Mouse (Mus musculus): ENCODE measurements around the gene Olfr94. TPM values are rescaled to one million over a fixed set of nuclear protein-coding genes. Genes with fewer than 3 reads are reported as not detected.
"Not testable (repeated sequence)": the region's sequence is repeated elsewhere in the genome, so short reads cannot be mapped to it uniquely, and the experiment has no call there.

Olfr94 gene
- total RNA-seq (2021) (not detected), polyA plus RNA-seq (2012; rRNA removed) (not detected in 2 replicates)
- long read RNA-seq: 0 reads

DNA sequence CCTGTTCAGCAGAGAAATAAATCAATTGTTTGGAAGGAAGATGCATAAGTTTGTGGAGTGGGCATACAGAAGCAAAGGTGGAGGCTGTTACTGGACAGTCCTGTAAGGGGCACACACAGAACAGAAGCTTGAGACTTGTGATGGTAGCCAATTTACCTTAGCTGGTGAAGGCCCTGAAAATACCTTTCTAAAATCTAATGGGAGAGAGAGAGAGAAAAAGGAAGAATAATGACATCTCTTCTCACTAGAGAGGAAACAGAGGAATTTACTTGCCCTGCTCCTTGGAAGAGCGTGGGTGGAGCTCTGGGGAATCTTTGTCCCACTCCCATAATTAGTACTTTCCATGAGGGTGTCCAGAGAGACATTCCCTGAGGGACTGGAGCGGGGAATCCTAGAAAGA, at the start of gene Olfr94:
Gene Olfr94, minus strand, starts transcription at position 101 of the 400 bp plus-strand sequence.
- no peaks in the 10 kb centered on the region for H3K36me3 ChIP-seq (ENCODE audit: control insufficient read depth, insufficient read depth, low read length)
- WGBS: 71% methylated on average over 2 of the region's 2 CpGs
- intact Hi-C loops (cut with DNase I): loop anchor here (5.0 kb wide), 1 partner anchor 309 kb away; the partner anchor contains the start of gene Trim40

GRCm38 (mm10) chr17:37250544-37250943, 49.8 kb upstream of the Olfr94 start:
- intact Hi-C loops (cut with DNase I): no loop called here
- Histone ChIP-seq H3K27ac (no peak overlapping the region), H3K4me1 (ENCODE audit: control insufficient read depth, insufficient read depth, low read length) (no peaks in the 10 kb centered on the region), H3K36me3 (ENCODE audit: control insufficient read depth, insufficient read depth, low read length) (no peaks in the 10 kb centered on the region), H3K4me3 (no peak overlapping the region), H3K27me3 (ENCODE audit: control insufficient read depth, insufficient read depth, low read length) (no peaks in the 10 kb centered on the region), H3K9ac (ENCODE audit: low read depth, low read length) (no peak overlapping the region), H3K79me2 (replicated peaks; ENCODE audit: control insufficient read depth, insufficient read depth, low read length) (no peaks in the 10 kb centered on the region)
- TF ChIP-seq CTCF (IDR thresholded peaks at IDR 0.05): peak; percentile 49
- no peak for TF ChIP-seq POLR2A (IDR thresholded peaks at IDR 0.05; ENCODE audit: insufficient read depth, low read depth, low read length)
- TF ChIP-seq EP300 (IDR thresholded peaks at IDR 0.05; ENCODE audit: insufficient read depth, low read depth, low read length): no peak
- no peak for DNase-seq
- 12% methylated on average over 1 of the region's 1 CpGs for WGBS

More for the DNA sequence above, at the start of gene Olfr94:
- Histone ChIP-seq H3K27me3 (ENCODE audit: control insufficient read depth, insufficient read depth, low read length) (peaks cover 10% of the 10 kb centered on the region), H3K4me1 (ENCODE audit: control insufficient read depth, insufficient read depth, low read length) (no peaks in the 10 kb centered on the region; the same call in 1 of the 2 replicates), H3K27ac (no peak within 1 kb of the TSS), H3K79me2 (replicated peaks; ENCODE audit: control insufficient read depth, insufficient read depth, low read length) (no peaks in the 10 kb centered on the region), H3K4me3 (no peak within 1 kb of the TSS), H3K9ac (ENCODE audit: low read depth, low read length) (no peak within 1 kb of the TSS)
- DNase-seq: no peak
- TF ChIP-seq CTCF (IDR thresholded peaks at IDR 0.05) (no peak), EP300 (IDR thresholded peaks at IDR 0.05; ENCODE audit: insufficient read depth, low read depth, low read length) (no peak), POLR2A (IDR thresholded peaks at IDR 0.05; ENCODE audit: insufficient read depth, low read depth, low read length) (no peak)

DNA sequence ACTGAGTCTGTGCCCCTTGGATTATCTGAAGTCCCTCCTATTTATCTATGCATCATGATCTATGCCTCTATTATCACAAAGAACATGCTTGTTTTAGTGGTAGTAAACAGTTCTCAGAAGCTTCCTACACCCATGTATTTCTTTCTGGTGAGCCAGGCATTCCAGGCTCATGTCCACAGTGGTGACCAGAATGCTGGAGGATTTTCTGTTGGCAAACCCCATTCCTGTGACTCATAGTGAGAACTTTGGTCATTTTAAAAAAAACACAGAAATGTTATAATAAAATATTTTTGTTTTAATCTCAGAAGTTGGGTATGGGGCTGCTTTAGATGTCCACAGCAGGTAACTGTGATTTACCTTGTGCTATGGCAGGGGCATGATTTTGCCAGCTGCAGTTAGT, 48.7 kb upstream of the Olfr94 start:
- H3K36me3 ChIP-seq (ENCODE audit: control insufficient read depth, insufficient read depth, low read length): no peaks in the 10 kb centered on the region
- DNase-seq: no peak
- no peak overlapping the region for H3K27ac ChIP-seq
- H3K79me2 ChIP-seq (replicated peaks; ENCODE audit: control insufficient read depth, insufficient read depth, low read length): no peaks in the 10 kb centered on the region
- no peaks in the 10 kb centered on the region for H3K4me1 ChIP-seq (ENCODE audit: control insufficient read depth, insufficient read depth, low read length)
- no peaks in the 10 kb centered on the region for H3K27me3 ChIP-seq (ENCODE audit: control insufficient read depth, insufficient read depth, low read length)
- intact Hi-C loops (cut with DNase I): no loop called here
- no peak overlapping the region for H3K4me3 ChIP-seq
- H3K9ac ChIP-seq (ENCODE audit: low read depth, low read length): no peak overlapping the region
- TF ChIP-seq POLR2A (IDR thresholded peaks at IDR 0.05; ENCODE audit: insufficient read depth, low read depth, low read length) (no peak), EP300 (IDR thresholded peaks at IDR 0.05; ENCODE audit: insufficient read depth, low read depth, low read length) (no peak), CTCF (IDR thresholded peaks at IDR 0.05) (no peak)

- Histone ChIP-seq H3K9ac (ENCODE audit: low read depth, low read length) (no peak overlapping the region), H3K36me3 (ENCODE audit: control insufficient read depth, insufficient read depth, low read length) (no peaks in the 10 kb centered on the region), H3K79me2 (replicated peaks; ENCODE audit: control insufficient read depth, insufficient read depth, low read length) (no peaks in the 10 kb centered on the region), H3K27ac (no peak overlapping the region), H3K27me3 (ENCODE audit: control insufficient read depth, insufficient read depth, low read length) (no peaks in the 10 kb centered on the region), H3K4me1 (ENCODE audit: control insufficient read depth, insufficient read depth, low read length) (no peaks in the 10 kb centered on the region), H3K4me3 (no peak overlapping the region)
- TF ChIP-seq EP300 (IDR thresholded peaks at IDR 0.05; ENCODE audit: insufficient read depth, low read depth, low read length) (no peak), POLR2A (IDR thresholded peaks at IDR 0.05; ENCODE audit: insufficient read depth, low read depth, low read length) (no peak), CTCF (IDR thresholded peaks at IDR 0.05) (no peak)
- 19% methylated on average over 5 of the region's 5 CpGs for WGBS
- peak in 1 of 2 experiments; percentile 21 for DNase-seq
- intact Hi-C loops (cut with DNase I): no loop called here
Observed at GRCm38 (mm10) chr17:37246715-37247114, 45.9 kb upstream of the Olfr94 start.

GRCm38 (mm10) chr17:37242198-37242597, 41.4 kb upstream of the Olfr94 start:
- WGBS: 44% methylated on average over 3 of the region's 3 CpGs
- TF ChIP-seq CTCF (IDR thresholded peaks at IDR 0.05): no peak
- no peak for TF ChIP-seq EP300 (IDR thresholded peaks at IDR 0.05; ENCODE audit: insufficient read depth, low read depth, low read length)
- TF ChIP-seq POLR2A (IDR thresholded peaks at IDR 0.05; ENCODE audit: insufficient read depth, low read depth, low read length): no peak
- no peak overlapping the region for H3K27ac ChIP-seq
- H3K9ac ChIP-seq (ENCODE audit: low read depth, low read length): no peak overlapping the region
- no peaks in the 10 kb centered on the region for H3K36me3 ChIP-seq (ENCODE audit: control insufficient read depth, insufficient read depth, low read length)
- no peaks in the 10 kb centered on the region for H3K4me1 ChIP-seq (ENCODE audit: control insufficient read depth, insufficient read depth, low read length)
- no peak overlapping the region for H3K4me3 ChIP-seq
- H3K27me3 ChIP-seq (ENCODE audit: control insufficient read depth, insufficient read depth, low read length): no peaks in the 10 kb centered on the region
- DNase-seq: no peak
- intact Hi-C loops (cut with DNase I): no loop called here
- no peaks in the 10 kb centered on the region for H3K79me2 ChIP-seq (replicated peaks; ENCODE audit: control insufficient read depth, insufficient read depth, low read length)

DNA sequence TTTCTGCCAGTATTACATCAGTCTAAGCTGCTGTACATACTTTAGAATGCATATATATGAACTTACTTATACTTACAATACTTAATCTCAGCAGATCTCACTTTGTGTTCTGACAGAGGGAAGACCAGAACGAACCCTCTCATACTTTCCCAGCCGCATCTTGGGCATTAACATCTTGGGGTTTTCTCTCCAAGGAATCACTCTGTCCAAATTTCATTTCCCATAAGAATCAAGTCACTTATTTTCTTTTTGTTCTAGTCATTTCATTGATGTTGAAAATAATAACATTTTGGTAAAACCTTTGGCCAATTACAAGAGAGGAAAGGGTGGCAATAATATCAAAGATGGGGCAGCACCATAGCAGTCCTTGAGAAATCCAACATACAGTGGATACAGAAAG, 36.4 kb upstream of the Olfr94 start, which contains the start of gene Olfr97:
Gene Olfr97, minus strand, starts transcription at position 101 of the 400 bp plus-strand sequence.
- intact Hi-C loops (cut with DNase I); H3K4me3 ChIP-seq; H3K36me3 ChIP-seq (ENCODE audit: control insufficient read depth, insufficient read depth, low read length); H3K27me3 ChIP-seq (ENCODE audit: control insufficient read depth, insufficient read depth, low read length); H3K9ac ChIP-seq (ENCODE audit: low read depth, low read length); H3K79me2 ChIP-seq (replicated peaks; ENCODE audit: control insufficient read depth, insufficient read depth, low read length); H3K4me1 ChIP-seq (ENCODE audit: control insufficient read depth, insufficient read depth, low read length); H3K27ac ChIP-seq; DNase-seq: not testable (repeated sequence)
- 69% methylated on average over 2 of the region's 2 CpGs for WGBS

All from heart, adult 2 months (tissue).